Mouse (Mus musculus) MEL (cell line): ENCODE results near the gene Ntmt1.

ENCODE experiments used
- CHD1 ChIP-seq: IDR thresholded peaks from 2 replicates; pipeline ENCODE4 v1.6.1; 2012; ENCODE audit warnings: low read depth, mild to moderate bottlenecking, inconsistent platforms, low read length, improper control_type of control experiment
- CHD2 ChIP-seq: IDR thresholded peaks from 2 replicates; pipeline ENCODE4 v1.6.1; 2011; ENCODE audit warnings: low read length, improper control_type of control experiment
- CTCF ChIP-seq, 3 experiments: IDR thresholded peaks in 2 of 3; conservative IDR thresholded peaks in 1 of 3; 2 replicates each; pipeline ENCODE4 v1.5.1; 2011 to 2012; ENCODE audit warnings: low read length in 3 of 3, low read depth in 2 of 3, mild to moderate bottlenecking in 2 of 3, improper control_type of control experiment in 1 of 3, inconsistent platforms in 1 of 3, mixed read lengths in 1 of 3, moderate library complexity in 1 of 3; ENCODE audit not compliant: control insufficient read depth in 1 of 3, insufficient read depth in 1 of 3, poor library complexity in 1 of 3, severe bottlenecking in 1 of 3
- EP300 ChIP-seq, 2 experiments: IDR thresholded peaks; 2 replicates each; pipeline ENCODE4 v1.6.1; 2011; ENCODE audit warnings: improper control_type of control experiment in 2 of 2, low read length in 2 of 2, low read depth in 1 of 2, mild to moderate bottlenecking in 1 of 2
- POLR2A ChIP-seq, 2 experiments: IDR thresholded peaks; 2 replicates each; pipeline ENCODE4 v1.6.1; 2011 to 2012; ENCODE audit warnings: low read length in 2 of 2, mild to moderate bottlenecking in 2 of 2, control low read depth in 1 of 2, improper control_type of control experiment in 1 of 2, low read depth in 1 of 2, moderate library complexity in 1 of 2; ENCODE audit not compliant: control insufficient read depth in 1 of 2, insufficient read depth in 1 of 2, poor library complexity in 1 of 2
- POLR2AphosphoS2 ChIP-seq: IDR thresholded peaks from 2 replicates; pipeline ENCODE4 v1.6.1; 2011; ENCODE audit warnings: low read length, improper control_type of control experiment
- RCOR1 ChIP-seq: IDR thresholded peaks from 2 replicates; pipeline ENCODE4 v1.6.1; 2012; ENCODE audit warnings: low read depth, mild to moderate bottlenecking, inconsistent platforms, low read length, improper control_type of control experiment
- TCF12 ChIP-seq: IDR thresholded peaks from 2 replicates; pipeline ENCODE4 v1.6.1; 2014; ENCODE audit warnings: low read depth, mild to moderate bottlenecking, inconsistent platforms, low read length, improper control_type of control experiment, moderate library complexity
- ZKSCAN1 ChIP-seq: IDR thresholded peaks from 2 replicates; pipeline ENCODE4 v1.6.1; 2012; ENCODE audit warnings: low read depth, mild to moderate bottlenecking, inconsistent platforms, low read length, improper control_type of control experiment, moderate library complexity

DNA sequence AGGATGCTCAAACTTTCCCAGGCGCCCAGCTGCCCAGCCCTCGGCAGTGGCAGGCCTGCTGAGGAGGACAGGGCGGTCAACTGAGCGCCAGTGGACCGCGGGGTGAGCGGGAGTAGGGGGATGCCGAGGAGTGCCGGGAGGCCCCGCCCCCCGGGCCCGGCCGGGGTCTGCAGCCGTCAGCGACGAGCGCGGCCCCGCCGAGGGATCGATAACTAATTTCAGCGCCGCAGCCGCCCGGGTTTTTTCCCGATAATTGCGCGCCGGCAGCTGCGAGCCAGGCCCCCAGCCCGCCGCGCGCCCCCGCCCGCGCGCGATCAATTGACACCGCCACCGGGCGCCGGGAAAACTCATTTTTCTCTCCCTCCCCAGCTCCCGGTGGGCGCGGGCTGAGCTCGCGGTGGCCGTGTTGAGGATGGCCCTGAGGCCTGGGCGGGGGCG, 36.2 kb upstream of the Ntmt1 start:
- TF ChIP-seq POLR2AphosphoS2: no peak
- no peak for TF ChIP-seq CHD1
- no peak for TF ChIP-seq ZKSCAN1
- no peak for TF ChIP-seq CHD2
- TF ChIP-seq RCOR1: no peak
- no peak; a peak in 1 of 4 replicates for TF ChIP-seq EP300 (IDR thresholded peaks at IDR 0.05; ENCODE audit: low read depth in 1 of 2, low read length in 2 of 2)
- TF ChIP-seq POLR2A (IDR thresholded peaks at IDR 0.05; ENCODE audit: control insufficient read depth in 1 of 2, insufficient read depth in 1 of 2, low read depth in 1 of 2, low read length in 2 of 2, poor library complexity in 1 of 2): no peak
- no peak for TF ChIP-seq CTCF (IDR thresholded peaks at IDR 0.05 in 2 of 3, conservative IDR thresholded peaks at IDR 0.05 in 1 of 3; ENCODE audit: control insufficient read depth in 1 of 3, insufficient read depth in 1 of 3, low read depth in 2 of 3, low read length in 3 of 3, poor library complexity in 1 of 3, severe bottlenecking in 1 of 3)
- no peak for TF ChIP-seq TCF12
